Mouse (Mus musculus) heart, postnatal 0 days (tissue): Measurements from ENCODE around the gene Nudt15.

Experiments used
- CTCF ChIP-seq: IDR thresholded peaks from 2 replicates; pipeline ENCODE4 v1.5.1; 2016; ENCODE audit warnings: antibody characterized with exemption, control low read depth, low read depth
- EP300 ChIP-seq: IDR thresholded peaks from 2 replicates; pipeline ENCODE4 v1.6.1; 2016; ENCODE audit warnings: antibody characterized with exemption, low read depth

- TF ChIP-seq CTCF (no peak), EP300 (no peak)
Measured at GRCm38 (mm10) chr14:73470593-73470992, 77.4 kb downstream of the Nudt15 start.
